Mouse (Mus musculus) 3T3-L1 (cell line): ENCODE results near the gene Krt7.
A peak's percentile ranks its signal among the peaks of the same experiment; 100 is the strongest.

ENCODE experiments used
- DNase-seq: peaks from one replicate; pipeline ENCODE4 v3.0.0-alpha.2; 2015; ENCODE audit warnings: low read depth, low spot score

Krt7 gene

GRCm38 (mm10) chr15:101375956-101376775 lies 34.7 kb upstream of the Krt7 start:
- DNase-seq, result no peak

- DNase-seq, result peak; percentile 33
Measured at GRCm38 (mm10) chr15:101376776-101377061, 34.1 kb upstream of the Krt7 start.

- DNase-seq, result no peak
Measured at GRCm38 (mm10) chr15:101378646-101379045, 32.2 kb upstream of the Krt7 start.

- peak; percentile 99 for DNase-seq
Measured at GRCm38 (mm10) chr15:101381758-101382157, 29.1 kb upstream of the Krt7 start.

GRCm38 (mm10) chr15:101382811-101383210 lies 28.0 kb upstream of the Krt7 start:
- no peak for DNase-seq

- no peak for DNase-seq
Measured at GRCm38 (mm10) chr15:101384610-101385009, 26.2 kb upstream of the Krt7 start.

- DNase-seq, result peak; percentile 55
Measured at GRCm38 (mm10) chr15:101385064-101385463, 25.8 kb upstream of the Krt7 start.

GRCm38 (mm10) chr15:101387176-101387575 lies 23.7 kb upstream of the Krt7 start:
- peak; percentile 66 for DNase-seq

GRCm38 (mm10) chr15:101388034-101388541 lies 22.8 kb upstream of the Krt7 start:
- DNase-seq, result peak; percentile 88

GRCm38 (mm10) chr15:101390203-101390602 lies 20.6 kb upstream of the Krt7 start:
- no peak for DNase-seq

- peak; percentile 72 for DNase-seq
Measured at GRCm38 (mm10) chr15:101392251-101392650, 18.6 kb upstream of the Krt7 start.

- DNase-seq, result no peak
Measured at GRCm38 (mm10) chr15:101394908-101395307, 15.9 kb upstream of the Krt7 start.

GRCm38 (mm10) chr15:101396466-101396865 lies 14.4 kb upstream of the Krt7 start:
- DNase-seq, result no peak

- DNase-seq, result no peak
Measured at GRCm38 (mm10) chr15:101396921-101397320, 13.9 kb upstream of the Krt7 start.

- no peak for DNase-seq
Measured at GRCm38 (mm10) chr15:101397683-101398082, 13.2 kb upstream of the Krt7 start.

GRCm38 (mm10) chr15:101398269-101398668 lies 12.6 kb upstream of the Krt7 start:
- DNase-seq, result peak; percentile 37

- no peak for DNase-seq
Measured at GRCm38 (mm10) chr15:101412188-101412587, 1.3 kb downstream of the Krt7 start.

- DNase-seq, result peak; percentile 65
Measured at GRCm38 (mm10) chr15:101413916-101414635, 3.2 kb downstream of the Krt7 start.

GRCm38 (mm10) chr15:101414807-101415565 lies 4.1 kb downstream of the Krt7 start:
- DNase-seq, result no peak

- DNase-seq, result no peak
Measured at GRCm38 (mm10) chr15:101418950-101419349, 8.1 kb downstream of the Krt7 start.

- peak; percentile 37 for DNase-seq
Measured at GRCm38 (mm10) chr15:101420903-101421302, 10.1 kb downstream of the Krt7 start.

- peak; percentile 11 for DNase-seq
Measured at GRCm38 (mm10) chr15:101424914-101425313, 14.1 kb downstream of the Krt7 start.
